ENCODE assay signal across 22 mouse cellular contexts in genomic region chr6:125241566-125241965, GRCm38 (mm10). TPM values are rescaled to one million over a fixed set of nuclear protein-coding genes. Genes with fewer than 3 reads are reported as not detected.
DNase-seq lines count a peak whose midpoint lies in the region; ATAC-seq and TF ChIP-seq lines count a peak whose summit lies in the region.
"Had no signal": no experiment of that assay in that cellular context is flagged by ENCODE, and none has a peak within 500 bp of the region (broad histone marks: within the 10 kb centered on the region; RNA-seq: fewer than 3 reads in every experiment).

No protein-coding gene starts in this region.

- H3K9me3 ChIP-seq in CH12.LX (replicated peaks; ENCODE audit: low read length) = no peaks in the 10 kb centered on the region
- H3K9me3 ChIP-seq: embryonic facial prominence, embryonic 13.5 days; heart, embryonic 15.5 days; limb, embryonic 10.5 days; midbrain, embryonic 15.5 days; neural tube, embryonic 12.5 days had no signal

- in situ Hi-C loops in CH12.LX (cut with MboI; ENCODE audit: low pct_ligation_motif_present, low pct_unique_long_range_greater_than_20kb, low sequenced_read_pairs) = no loop called here

- DNase-seq in B cell, adult 2 months = peak; percentile 30 to 31
- DNase-seq in CH12.LX (ENCODE audit: extremely low read depth) = no peak
- peak; percentile 82 for DNase-seq in thymus, postnatal 14 days
- DNase-seq in layer of hippocampus, adult 9-11 months = no peak
- DNase-seq in cerebellum, postnatal 36 days = no peak
- DNase-seq in lung, adult 18-20 months = no peak
- DNase-seq: adrenal gland, postnatal 36 days; cerebellum, adult 9-10 months; heart, adult 18-20 months; kidney, adult 9 months; kidney, postnatal 4 days; lung, embryonic 14.5 days; lung, postnatal 4 days had no signal

- no peak overlapping the region for H3K27ac ChIP-seq in CH12.LX (ENCODE audit: insufficient read depth, low read depth)
- H3K27ac ChIP-seq: embryonic facial prominence, embryonic 13.5 days; heart, embryonic 15.5 days; limb, embryonic 10.5 days; midbrain, embryonic 15.5 days; neural tube, embryonic 12.5 days had no signal

- dilution Hi-C loops in CH12.LX (cut with MboI; ENCODE audit: extremely low pct_ligation_motif_present, extremely low pct_unique_long_range_greater_than_20kb, low sequenced_read_pairs) = no loop called here

- H3K27me3 ChIP-seq in CH12.LX (replicated peaks) = no peaks in the 10 kb centered on the region
- H3K27me3 ChIP-seq: embryonic facial prominence, embryonic 13.5 days; heart, embryonic 15.5 days; midbrain, embryonic 15.5 days; neural tube, embryonic 12.5 days had no signal

- peaks cover 8 to 50% of the 10 kb centered on the region in 2 experiments for H3K36me3 ChIP-seq in CH12.LX (replicated peaks in 1 of 2; ENCODE audit: control insufficient read depth in 1 of 2, insufficient read depth in 1 of 2, low read length in 1 of 2)
- H3K36me3 ChIP-seq: embryonic facial prominence, embryonic 13.5 days; heart, embryonic 15.5 days; limb, embryonic 10.5 days; midbrain, embryonic 15.5 days; neural tube, embryonic 12.5 days had no signal

- no peaks in the 10 kb centered on the region for H3K79me2 ChIP-seq in CH12.LX (replicated peaks; ENCODE audit: control insufficient read depth, extremely low read depth, insufficient read depth, poor library complexity, severe bottlenecking)

- H3K4me2 ChIP-seq in CH12.LX (ENCODE audit: insufficient read depth, low read depth, poor library complexity, severe bottlenecking) = no peak overlapping the region
- H3K4me2 ChIP-seq: embryonic facial prominence, embryonic 13.5 days; heart, embryonic 15.5 days; liver, embryonic 11.5 days; lung, embryonic 14.5 days; midbrain, embryonic 15.5 days; neural tube, embryonic 12.5 days had no signal

- no peak for TF ChIP-seq RAD21 in CH12.LX (IDR thresholded peaks at IDR 0.05; ENCODE audit: low read depth, low read length)

- TF ChIP-seq CTCF in CH12.LX (conservative IDR thresholded peaks at IDR 0.05 in 1 of 2, IDR thresholded peaks at IDR 0.05 in 1 of 2; ENCODE audit: low read depth in 2 of 2, low read length in 2 of 2) = no peak

- peak; percentile 37 for ATAC-seq in megakaryocyte progenitor cell, adult 5-6 weeks (replicated peaks; ENCODE audit: poor library complexity)
- ATAC-seq: midbrain, embryonic 15.5 days had no signal

- H3K9ac ChIP-seq in CH12.LX (ENCODE audit: insufficient read depth, low read depth) = no peak overlapping the region
- H3K9ac ChIP-seq: embryonic facial prominence, embryonic 13.5 days; heart, embryonic 15.5 days; lung, embryonic 14.5 days; midbrain, embryonic 15.5 days; neural tube, embryonic 12.5 days had no signal

- no peak overlapping the region for H3K4me3 ChIP-seq in CH12.LX (replicated peaks in 1 of 3; ENCODE audit: low read depth in 2 of 3, low read length in 2 of 3, poor library complexity in 1 of 3)
- H3K4me3 ChIP-seq: embryonic facial prominence, embryonic 13.5 days; heart, embryonic 15.5 days; limb, embryonic 10.5 days; midbrain, embryonic 15.5 days; neural tube, embryonic 12.5 days had no signal

- peaks cover 2 to 16% of the 10 kb centered on the region in 2 experiments; a peak in 3 of 4 replicates for H3K4me1 ChIP-seq in CH12.LX (ENCODE audit: control insufficient read depth in 1 of 2, insufficient read depth in 2 of 2)
- H3K4me1 ChIP-seq: heart, embryonic 15.5 days; limb, embryonic 10.5 days; midbrain, embryonic 15.5 days had no signal

- TF ChIP-seq POLR2A in CH12.LX (IDR thresholded peaks at IDR 0.05; ENCODE audit: low read depth, low read length) = no peak

- no peak for TF ChIP-seq EP300 in CH12.LX (IDR thresholded peaks at IDR 0.05; ENCODE audit: low read length)

TF ChIP-seq in CH12.LX, 34 proteins besides CTCF, POLR2A, EP300 and RAD21:
- TF ChIP-seq BHLHE40 (IDR thresholded peaks at IDR 0.05; ENCODE audit: low read depth, low read length) (peak; percentile 32; the same call in 1 of the 2 replicates), JUN (IDR thresholded peaks at IDR 0.05; ENCODE audit: insufficient read depth, low read depth, low read length) (no peak)

RNA-seq across cellular contexts. Expression of gene Cd27, which starts 4.8 kb away (rescaled TPM):
- not detected in 2 replicates for total RNA-seq in CH12.LX (2012; rRNA removed)
- not detected in 2 replicates for total RNA-seq in CH12.LX (2014; rRNA removed)
- polyA plus RNA-seq in CH12.LX (2012; ENCODE audit: insufficient read length, low read depth) = 0.54 TPM in 1 of 2 replicates, not detected in the other
- 44.7 and 60.2 TPM in 2 replicates for total RNA-seq in megakaryocyte progenitor cell, adult 5-6 weeks (2015)
- 28.9 and 41.9 TPM in 2 replicates for total RNA-seq in megakaryocyte progenitor cell, adult 5-6 weeks (2017)

RNA-seq across cellular contexts. Expression of gene Tapbpl, which starts 9.9 kb away (rescaled TPM):
- total RNA-seq in CH12.LX (2012; rRNA removed) (16.9 and 17.7 TPM in 2 replicates), CH12.LX (2014; rRNA removed) (13.7 and 16.7 TPM in 2 replicates)
- 19.4 and 20.9 TPM in 2 replicates for polyA plus RNA-seq in CH12.LX (2012; ENCODE audit: insufficient read length, low read depth)
- total RNA-seq in megakaryocyte progenitor cell, adult 5-6 weeks (2015) = 5.2 and 7.4 TPM in 2 replicates
- 16.2 and 18.6 TPM in 2 replicates for total RNA-seq in megakaryocyte progenitor cell, adult 5-6 weeks (2017)

RNA-seq across cellular contexts. Expression of gene Vamp1, which starts 26.2 kb away (rescaled TPM):
- total RNA-seq in CH12.LX (2012; rRNA removed) (2.3 and 3.1 TPM in 2 replicates), CH12.LX (2014; rRNA removed) (1.9 and 2.4 TPM in 2 replicates)
- polyA plus RNA-seq in CH12.LX (2012; ENCODE audit: insufficient read length, low read depth) = 3.7 and 4.6 TPM in 2 replicates
- 10.1 and 15.5 TPM in 2 replicates for total RNA-seq in megakaryocyte progenitor cell, adult 5-6 weeks (2015)
- total RNA-seq in megakaryocyte progenitor cell, adult 5-6 weeks (2017) = 6.2 and 9.1 TPM in 2 replicates

RNA-seq across cellular contexts. Expression of gene Tuba3a, which starts 44.3 kb away (rescaled TPM):
- total RNA-seq in CH12.LX (2012; rRNA removed) (not detected in 2 replicates), CH12.LX (2014; rRNA removed) (not detected in 2 replicates)
- not detected in 2 replicates for polyA plus RNA-seq in CH12.LX (2012; ENCODE audit: insufficient read length, low read depth)
- total RNA-seq in megakaryocyte progenitor cell, adult 5-6 weeks (2015) = not detected in 2 replicates
- total RNA-seq in megakaryocyte progenitor cell, adult 5-6 weeks (2017) = not detected in 2 replicates
- total RNA-seq: adrenal gland, postnatal 36 days; gastrocnemius, adult 8-10 months; heart, adult 18-20 months had no signal
- polyA plus RNA-seq: hindbrain, embryonic 11.5 days; liver, embryonic 11.5 days; midbrain, embryonic 15.5 days had no signal

RNA-seq across cellular contexts. Expression of gene Mrpl51, which starts 50.0 kb away (rescaled TPM):
- 120 and 153 TPM in 2 replicates for total RNA-seq in CH12.LX (2012; rRNA removed)
- 152 and 184 TPM in 2 replicates for total RNA-seq in CH12.LX (2014; rRNA removed)
- 161 and 171 TPM in 2 replicates for polyA plus RNA-seq in CH12.LX (2012; ENCODE audit: insufficient read length, low read depth)
- total RNA-seq in megakaryocyte progenitor cell, adult 5-6 weeks (2015) = 144 and 171 TPM in 2 replicates
- 128 and 156 TPM in 2 replicates for total RNA-seq in megakaryocyte progenitor cell, adult 5-6 weeks (2017)

Comparison
In these comparisons a context has a peak if more than half of its experiments do, and no peak if none do; other contexts are left out.
1. DNase-seq: peak in B cell, adult 2 months (2 of 2) and thymus, postnatal 14 days (single experiment); none in CH12.LX (single experiment), layer of hippocampus, adult 9-11 months (single experiment), cerebellum, postnatal 36 days (0 of 2) and lung, adult 18-20 months (0 of 2).
2. RNA of gene Cd27, which starts 4.8 kb away (total RNA-seq): 28.9 to 60.2 TPM in megakaryocyte progenitor cell, adult 5-6 weeks; not detected in CH12.LX; every median in the first group is over 10 times any median in the second.